Mouse (Mus musculus): ENCODE measurements around the gene Txnrd2. TPM values are rescaled to one million over a fixed set of nuclear protein-coding genes. Genes with fewer than 3 reads are reported as not detected.

Gene Txnrd2
- polyA plus RNA-seq, 1 experiment from 2014 or later = 20.0 TPM

GRCm38 (mm10) chr16:18406293-18406692 lies 19.9 kb upstream of the Txnrd2 start:
- Histone ChIP-seq H3K9ac (replicated peaks; ENCODE audit: low read depth) (no peak overlapping the region), H3K9me3 (ENCODE audit: low read length) (no peaks in the 10 kb centered on the region), H3K4me2 (replicated peaks; ENCODE audit: low read depth, low read length) (no peak overlapping the region), H3K36me3 (ENCODE audit: insufficient read depth, low read length) (no peaks in the 10 kb centered on the region), H3K4me3 (ENCODE audit: low read depth, low read length) (no peak overlapping the region), H3K27ac (ENCODE audit: low read length) (no peak overlapping the region), H3K4me1 (ENCODE audit: insufficient read depth, low read depth, low read length) (no peaks in the 10 kb centered on the region), H3K27me3 (replicated peaks; ENCODE audit: insufficient read depth, low read length) (no peaks in the 10 kb centered on the region)
- ATAC-seq (peak; percentile 68), DNase-seq (ENCODE audit: low spot score) (peak; percentile 74)
- no peak for TF ChIP-seq EP300 (IDR thresholded peaks at IDR 0.05)
- TF ChIP-seq CTCF (IDR thresholded peaks at IDR 0.05) = peak; percentile 95
- 23% methylated on average over 2 of the region's 2 CpGs for WGBS

- DNase-seq (ENCODE audit: low spot score) (peak; percentile 58), ATAC-seq (peak; percentile 62)
- no peaks in the 10 kb centered on the region for H3K36me3 ChIP-seq (ENCODE audit: insufficient read depth, low read length)
- no peak overlapping the region for H3K4me2 ChIP-seq (replicated peaks; ENCODE audit: low read depth, low read length)
- H3K27ac ChIP-seq (ENCODE audit: low read length) = 0 out of 2 replicates have a peak overlapping the region, but pooled peaks have one; percentile 40
- no peak overlapping the region for H3K4me3 ChIP-seq (ENCODE audit: low read depth, low read length)
- TF ChIP-seq CTCF (IDR thresholded peaks at IDR 0.05) (no peak), EP300 (IDR thresholded peaks at IDR 0.05) (no peak)
- 0 out of 2 replicates have a peak, but pooled peaks cover 3% of the 10 kb centered on the region for H3K4me1 ChIP-seq (ENCODE audit: insufficient read depth, low read depth, low read length)
- H3K9ac ChIP-seq (replicated peaks; ENCODE audit: low read depth) = no peak overlapping the region
- 36% methylated on average over 7 of the region's 7 CpGs for WGBS
- no peaks in the 10 kb centered on the region for H3K9me3 ChIP-seq (ENCODE audit: low read length)
- no peaks in the 10 kb centered on the region for H3K27me3 ChIP-seq (replicated peaks; ENCODE audit: insufficient read depth, low read length)
Observed at GRCm38 (mm10) chr16:18407912-18408311, 18.3 kb upstream of the Txnrd2 start.

DNA sequence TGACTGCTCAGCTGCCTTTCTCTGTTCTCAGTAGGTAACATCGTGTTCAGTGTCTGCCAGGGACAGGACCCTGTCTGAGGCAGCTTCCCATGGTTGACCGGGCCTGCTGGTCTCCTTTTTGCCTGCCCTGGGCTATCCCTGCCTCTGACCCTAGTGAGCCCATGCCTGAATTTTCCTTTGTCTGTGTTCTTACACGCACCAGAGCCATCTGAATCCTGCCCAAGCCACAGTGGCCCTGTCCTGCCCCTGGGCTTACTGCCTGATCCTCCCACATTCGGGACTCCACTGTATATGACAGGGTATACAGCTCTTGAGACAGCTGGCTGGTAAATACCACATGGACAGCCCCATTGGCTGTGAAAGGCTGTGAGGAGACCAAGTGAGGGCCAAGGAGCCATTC lies 16.4 kb upstream of the Txnrd2 start:
- Histone ChIP-seq H3K9ac (replicated peaks; ENCODE audit: low read depth) (no peak overlapping the region), H3K4me1 (ENCODE audit: insufficient read depth, low read depth, low read length) (0 out of 2 replicates have a peak, but pooled peaks cover 3% of the 10 kb centered on the region), H3K27me3 (replicated peaks; ENCODE audit: insufficient read depth, low read length) (no peaks in the 10 kb centered on the region), H3K4me3 (ENCODE audit: low read depth, low read length) (no peak overlapping the region), H3K36me3 (ENCODE audit: insufficient read depth, low read length) (0 out of 2 replicates have a peak, but pooled peaks cover 2% of the 10 kb centered on the region), H3K9me3 (ENCODE audit: low read length) (no peaks in the 10 kb centered on the region), H3K4me2 (replicated peaks; ENCODE audit: low read depth, low read length) (no peak overlapping the region), H3K27ac (ENCODE audit: low read length) (no peak overlapping the region)
- no peak for DNase-seq (ENCODE audit: low spot score)
- no peak for TF ChIP-seq CTCF (IDR thresholded peaks at IDR 0.05)
- TF ChIP-seq EP300 (IDR thresholded peaks at IDR 0.05) = no peak
- no peak for ATAC-seq
- 84% methylated on average over 4 of the region's 4 CpGs for WGBS

DNA sequence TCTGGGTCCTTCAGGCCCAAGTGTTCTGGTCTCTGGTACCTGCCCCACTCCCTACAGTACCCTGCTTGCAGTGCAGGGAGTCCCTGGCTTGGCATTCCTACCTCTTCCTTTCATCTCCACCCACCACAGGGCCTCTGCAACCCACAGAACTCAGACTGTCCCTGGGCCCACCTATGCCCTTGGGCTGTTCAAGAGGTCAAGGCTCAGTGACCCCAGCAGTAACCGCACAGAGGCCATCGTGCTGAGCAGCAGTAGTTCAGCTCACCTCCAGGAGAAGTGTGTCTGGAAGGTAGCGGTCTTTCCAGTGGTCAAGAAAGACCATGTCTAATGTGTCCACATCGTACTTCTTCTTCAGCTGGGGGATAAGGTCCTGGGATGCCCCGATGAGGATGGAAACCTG lies 15.8 kb upstream of the Txnrd2 start:
- WGBS = 91% methylated on average over 5 of the region's 5 CpGs
- no peak for ATAC-seq
- H3K36me3 ChIP-seq (ENCODE audit: insufficient read depth, low read length) = 0 out of 2 replicates have a peak, but pooled peaks cover 3% of the 10 kb centered on the region

DNA sequence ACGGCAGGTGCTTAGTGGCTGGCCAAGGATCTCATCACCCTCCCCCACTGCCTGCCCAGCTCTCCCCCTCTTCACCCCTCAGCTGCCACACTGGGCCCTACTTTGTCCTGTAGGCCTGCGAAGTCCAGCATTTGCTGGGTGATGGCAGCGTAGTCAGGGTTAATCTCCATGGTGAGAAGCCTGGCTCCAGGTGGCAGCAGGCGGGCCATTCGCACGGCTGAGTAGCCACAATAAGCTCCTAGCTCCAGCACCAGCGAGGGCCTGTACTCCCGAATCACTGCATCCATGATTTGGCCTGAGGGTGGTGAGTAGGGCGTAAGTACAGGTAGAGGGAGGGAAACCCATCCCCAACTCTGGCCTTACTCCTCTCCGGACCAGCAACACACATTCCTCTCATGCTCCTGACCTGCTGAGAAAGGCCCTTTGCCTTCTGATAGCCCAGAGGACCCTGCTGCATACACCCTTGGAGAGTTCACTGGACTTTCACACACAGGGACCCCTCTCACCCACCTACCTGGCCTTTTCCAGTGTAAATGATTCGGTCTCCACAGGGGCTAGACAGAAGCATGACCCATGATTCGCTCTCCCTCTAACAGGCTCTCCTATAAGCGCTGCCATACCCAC lies 15.0 kb upstream of the Txnrd2 start:
- WGBS = 89% methylated on average over 13 of the region's 13 CpGs
- Histone ChIP-seq H3K4me2 (replicated peaks; ENCODE audit: low read depth, low read length) (no peak overlapping the region), H3K27me3 (replicated peaks; ENCODE audit: insufficient read depth, low read length) (no peaks in the 10 kb centered on the region), H3K27ac (ENCODE audit: low read length) (no peak overlapping the region), H3K36me3 (ENCODE audit: insufficient read depth, low read length) (0 out of 2 replicates have a peak, but pooled peaks cover 3% of the 10 kb centered on the region), H3K9me3 (ENCODE audit: low read length) (no peaks in the 10 kb centered on the region), H3K9ac (replicated peaks; ENCODE audit: low read depth) (no peak overlapping the region), H3K4me1 (ENCODE audit: insufficient read depth, low read depth, low read length) (0 out of 2 replicates have a peak, but pooled peaks cover 3% of the 10 kb centered on the region), H3K4me3 (ENCODE audit: low read depth, low read length) (no peak overlapping the region)
- no peak for TF ChIP-seq EP300 (IDR thresholded peaks at IDR 0.05)
- TF ChIP-seq CTCF (IDR thresholded peaks at IDR 0.05) = no peak
- ATAC-seq (no peak), DNase-seq (ENCODE audit: low spot score) (no peak)

More for the DNA sequence above, 15.8 kb upstream of the Txnrd2 start:
- Histone ChIP-seq H3K4me2 (replicated peaks; ENCODE audit: low read depth, low read length) (no peak overlapping the region), H3K9ac (replicated peaks; ENCODE audit: low read depth) (no peak overlapping the region), H3K4me3 (ENCODE audit: low read depth, low read length) (no peak overlapping the region), H3K27ac (ENCODE audit: low read length) (no peak overlapping the region), H3K9me3 (ENCODE audit: low read length) (no peaks in the 10 kb centered on the region), H3K27me3 (replicated peaks; ENCODE audit: insufficient read depth, low read length) (no peaks in the 10 kb centered on the region), H3K4me1 (ENCODE audit: insufficient read depth, low read depth, low read length) (0 out of 2 replicates have a peak, but pooled peaks cover 3% of the 10 kb centered on the region)
- DNase-seq (ENCODE audit: low spot score) = no peak
- TF ChIP-seq CTCF (IDR thresholded peaks at IDR 0.05) = no peak
- no peak for TF ChIP-seq EP300 (IDR thresholded peaks at IDR 0.05)

DNA sequence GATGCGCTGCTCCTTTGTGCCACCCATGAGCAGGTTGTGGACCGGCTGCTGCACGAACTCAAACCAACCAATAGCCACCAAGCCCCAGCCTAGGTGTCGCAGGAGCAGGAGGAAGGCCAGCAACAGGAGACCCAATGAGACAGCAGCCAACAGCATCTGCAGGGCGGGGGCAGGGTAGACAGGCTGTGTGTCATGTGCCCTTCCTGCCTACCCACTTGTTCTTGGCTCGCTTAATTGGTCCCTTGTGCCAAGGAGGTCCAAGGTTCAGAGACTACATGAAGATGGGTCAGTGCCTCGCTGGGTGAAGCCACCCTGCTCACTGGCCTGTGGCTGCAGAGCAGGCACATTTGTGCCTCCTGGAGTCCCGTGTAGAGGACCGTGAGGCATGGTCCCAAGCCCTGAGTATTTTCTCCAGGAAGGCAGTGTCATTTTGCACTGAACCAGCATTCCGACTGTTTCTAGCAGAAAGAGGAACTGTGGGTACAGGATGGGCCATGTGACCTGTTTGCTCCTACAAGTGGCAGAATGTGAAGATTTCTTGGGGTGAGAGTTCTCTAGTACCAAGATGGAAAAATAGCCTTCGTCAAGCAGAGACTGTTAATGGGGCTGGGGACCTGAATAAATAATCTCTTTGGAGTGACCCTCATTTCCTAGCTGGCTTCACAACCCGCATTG lies 14.2 kb upstream of the Txnrd2 start:
- H3K36me3 ChIP-seq (ENCODE audit: insufficient read depth, low read length) = 0 out of 2 replicates have a peak, but pooled peaks cover 3% of the 10 kb centered on the region

More for the DNA sequence above, 14.2 kb upstream of the Txnrd2 start:
- Histone ChIP-seq H3K9ac (replicated peaks; ENCODE audit: low read depth) (no peak overlapping the region), H3K4me3 (ENCODE audit: low read depth, low read length) (no peak overlapping the region), H3K4me2 (replicated peaks; ENCODE audit: low read depth, low read length) (no peak overlapping the region), H3K27me3 (replicated peaks; ENCODE audit: insufficient read depth, low read length) (no peaks in the 10 kb centered on the region), H3K27ac (ENCODE audit: low read length) (no peak overlapping the region), H3K4me1 (ENCODE audit: insufficient read depth, low read depth, low read length) (0 out of 2 replicates have a peak, but pooled peaks cover 3% of the 10 kb centered on the region), H3K9me3 (ENCODE audit: low read length) (no peaks in the 10 kb centered on the region)
- 79% methylated on average over 12 of the region's 12 CpGs for WGBS
- DNase-seq (ENCODE audit: low spot score) (no peak), ATAC-seq (no peak)
- TF ChIP-seq CTCF (IDR thresholded peaks at IDR 0.05) = no peak
- TF ChIP-seq EP300 (IDR thresholded peaks at IDR 0.05) = no peak

Measured in lung, postnatal 0 days (tissue).